Mouse (Mus musculus): Measurements from ENCODE around the gene Slc22a14. TPM values are rescaled to one million over a fixed set of nuclear protein-coding genes. Genes with fewer than 3 reads are reported as not detected.
A peak's percentile ranks its signal among the peaks of the same experiment; 100 is the strongest.
"Not testable (repeated sequence)": the region's sequence is repeated elsewhere in the genome, so short reads cannot be mapped to it uniquely, and the experiment has no call there.

The Slc22a14 gene
- polyA plus RNA-seq, 1 experiment: 0.40 TPM

DNA sequence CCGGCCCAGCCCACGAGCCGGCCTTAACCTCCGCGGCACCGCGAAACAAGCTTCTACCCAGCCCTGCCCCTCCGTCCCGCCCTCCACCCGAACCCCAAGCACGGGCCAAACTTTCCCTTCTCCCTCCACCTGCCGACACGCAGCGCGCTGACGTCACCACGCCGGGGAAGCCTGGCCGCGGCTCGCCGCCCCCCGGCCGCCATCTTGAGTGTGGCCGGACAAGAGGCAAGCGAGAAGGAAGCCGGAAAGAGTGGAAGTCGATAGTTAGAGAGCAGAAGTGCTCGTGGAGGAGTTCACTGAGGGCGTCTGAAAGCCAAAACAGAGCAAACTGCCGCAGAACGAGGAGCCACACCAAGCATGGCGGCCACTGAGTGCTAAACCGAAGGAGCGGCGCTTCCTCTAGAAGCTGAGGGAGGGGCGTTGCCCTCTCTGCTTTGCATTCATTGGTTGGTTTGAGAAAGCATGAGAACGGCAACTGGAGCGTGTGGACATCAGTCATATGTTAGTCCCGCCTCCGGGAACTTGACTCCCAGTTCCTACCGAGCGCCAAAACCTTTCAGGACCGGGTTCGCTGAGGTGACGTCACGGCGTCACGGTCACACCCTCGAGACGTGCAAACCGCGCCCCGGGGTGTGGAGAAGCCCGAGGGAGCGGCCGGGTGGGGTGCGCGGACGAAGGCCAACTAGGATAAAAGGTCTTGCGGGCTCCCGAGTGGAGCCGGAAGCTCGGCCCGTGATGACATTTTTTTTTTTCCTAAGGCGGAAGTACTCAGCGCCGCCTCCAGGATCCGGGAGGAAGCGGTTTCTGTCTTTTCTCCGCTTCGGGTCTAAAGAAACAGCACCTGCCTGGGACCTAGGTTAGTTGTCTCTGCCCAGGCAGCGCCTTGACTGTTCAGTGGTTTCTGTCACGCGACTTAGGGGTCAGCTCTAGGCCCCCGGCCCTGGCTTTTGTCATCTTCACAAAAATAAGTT is 42.8 kb downstream of the Slc22a14 start, which contains the start of gene Oxsr1:
Oxsr1 (minus strand) TSS at position 139 of the 971 bp plus-strand sequence.
- DNase-seq (ENCODE audit: low spot score): peak; percentile 97

DNA sequence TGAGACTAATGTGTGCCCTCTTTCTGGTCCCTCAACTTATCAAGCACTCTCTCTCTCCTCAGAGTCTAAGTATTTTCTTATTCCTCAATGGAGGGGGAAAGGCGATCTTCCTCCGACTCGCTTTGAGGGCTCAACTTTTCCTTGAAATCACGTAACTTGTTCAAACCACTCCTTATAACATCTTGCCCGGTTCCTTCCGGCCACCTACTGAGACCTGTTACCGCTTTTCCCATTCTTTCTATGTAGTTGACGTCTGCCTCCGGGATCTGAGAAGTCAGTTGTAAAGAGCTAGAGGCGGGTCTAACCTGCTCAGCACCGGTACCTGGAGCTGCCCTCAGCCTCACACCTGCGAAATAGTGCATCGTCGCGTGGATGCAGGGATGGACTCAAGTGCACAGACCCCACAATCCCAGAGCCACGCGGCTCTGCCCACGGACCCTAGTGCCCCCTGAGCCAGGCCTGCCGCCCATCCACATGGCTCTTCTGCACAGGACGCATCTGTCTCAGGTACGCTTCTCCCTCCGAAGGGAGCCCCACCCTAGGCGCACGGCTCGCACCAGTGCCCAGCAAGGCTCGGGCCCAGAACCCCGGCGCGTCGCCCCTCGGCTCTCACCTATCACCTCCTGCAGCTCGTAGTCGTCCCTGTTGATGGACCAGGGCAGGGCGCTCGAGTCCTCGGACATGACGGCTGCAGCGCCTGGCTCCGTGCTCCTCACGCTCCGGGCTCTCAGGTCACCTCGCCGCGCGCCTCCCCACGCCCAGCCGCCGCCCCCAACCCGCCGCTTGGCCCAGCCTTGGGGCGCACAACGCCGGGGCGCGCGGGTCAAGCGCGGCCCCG is 43.7 kb downstream of the Slc22a14 start:
- no peak for DNase-seq (ENCODE audit: low spot score)

DNA sequence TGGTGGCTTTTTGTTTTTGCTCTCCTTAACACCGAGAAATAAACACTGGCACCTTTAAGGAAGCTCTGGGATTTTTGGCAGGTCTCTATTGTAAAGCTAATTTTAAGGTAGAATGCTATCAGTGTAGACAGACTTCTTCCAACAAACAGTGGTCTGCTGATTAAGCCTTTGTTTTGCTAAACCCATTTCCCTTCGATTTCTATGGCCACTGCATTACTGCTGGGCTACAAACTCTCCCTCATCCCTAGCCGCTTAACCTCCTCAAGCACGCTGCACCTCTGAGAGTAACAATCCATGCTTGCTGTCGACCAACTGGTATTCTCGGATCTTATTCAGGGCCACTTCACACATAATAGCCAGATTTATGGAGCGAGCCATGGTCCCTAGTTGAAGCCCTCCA is 44.4 kb downstream of the Slc22a14 start:
- no peak for DNase-seq (ENCODE audit: low spot score)

DNA sequence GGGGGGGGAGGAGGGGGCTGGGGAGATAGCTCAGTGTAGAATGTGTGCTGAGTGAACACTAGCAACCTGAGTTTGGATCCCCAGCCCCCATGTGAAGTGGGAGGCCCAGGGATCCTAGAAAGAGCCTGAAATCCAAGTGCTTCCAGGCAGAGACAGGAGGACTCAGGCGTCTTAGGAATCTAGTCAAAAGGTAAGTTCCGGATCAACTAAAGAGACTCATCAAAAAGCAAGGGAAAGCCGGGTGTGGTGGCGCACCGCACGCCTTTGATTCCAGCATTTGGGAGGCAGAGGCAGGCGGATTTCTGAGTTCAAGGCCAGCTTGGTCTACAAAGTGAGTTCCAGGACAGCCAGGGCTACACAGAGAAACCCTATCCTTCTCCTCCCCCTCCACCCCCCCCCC is 44.9 kb downstream of the Slc22a14 start:
- DNase-seq (ENCODE audit: low spot score): no peak

DNA sequence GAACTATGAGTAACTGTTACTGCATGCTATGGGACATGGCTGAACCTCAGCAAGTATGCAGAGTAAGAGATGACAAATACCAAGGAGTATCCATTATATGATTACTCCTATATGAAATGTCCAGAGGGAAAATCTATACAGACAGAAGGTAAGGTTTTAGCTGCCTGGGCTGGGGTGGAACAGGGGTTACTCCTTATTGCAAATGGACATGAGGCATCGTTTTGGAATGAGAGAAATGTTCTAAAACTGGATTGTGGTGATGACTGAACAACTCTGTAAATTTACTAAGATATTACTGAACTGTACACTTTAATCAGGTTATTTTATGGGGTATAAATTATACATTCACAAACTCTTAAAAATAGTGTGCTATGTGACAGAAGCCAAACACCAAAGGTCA is 46.5 kb downstream of the Slc22a14 start:
- DNase-seq (ENCODE audit: low spot score): no peak

DNA sequence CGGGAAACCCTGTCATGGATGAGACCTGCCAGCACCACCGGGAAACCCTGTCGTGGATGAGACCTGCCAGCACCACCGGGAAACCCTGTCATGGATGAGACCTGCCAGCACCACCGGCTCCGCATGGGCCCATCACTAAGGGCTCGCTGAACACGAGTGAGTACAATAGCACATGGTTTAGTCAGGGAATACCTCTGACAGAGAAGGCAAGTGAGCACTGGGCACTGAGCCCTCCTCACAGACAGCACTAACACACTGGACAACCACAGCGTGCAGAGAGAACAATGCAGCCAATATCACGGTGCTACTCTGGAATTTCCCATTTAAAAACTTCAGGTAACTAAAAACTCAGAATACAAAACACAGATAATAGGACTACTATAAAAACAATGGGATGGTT is 52.3 kb downstream of the Slc22a14 start:
- no peak for DNase-seq (ENCODE audit: low spot score)

DNA sequence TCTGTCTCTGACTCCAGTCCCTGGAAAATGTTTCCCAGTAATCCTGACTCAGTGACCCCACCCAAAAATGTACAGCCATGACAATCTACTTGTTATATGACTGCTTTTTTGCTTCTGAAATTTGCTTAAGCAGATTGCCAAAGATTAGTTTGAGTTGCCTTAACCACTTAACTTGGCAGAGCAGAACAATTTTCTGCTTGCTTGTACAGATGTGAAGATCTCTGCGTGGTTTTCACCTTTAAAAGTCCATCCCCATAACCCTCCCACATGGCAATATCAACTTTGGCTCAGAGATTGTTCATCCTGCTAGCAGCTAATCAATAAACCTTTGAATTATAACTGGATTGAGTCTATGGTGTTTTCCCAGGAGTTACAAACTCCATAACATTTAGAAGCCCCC is 56.3 kb downstream of the Slc22a14 start:
- DNase-seq (ENCODE audit: low spot score): no peak

DNA sequence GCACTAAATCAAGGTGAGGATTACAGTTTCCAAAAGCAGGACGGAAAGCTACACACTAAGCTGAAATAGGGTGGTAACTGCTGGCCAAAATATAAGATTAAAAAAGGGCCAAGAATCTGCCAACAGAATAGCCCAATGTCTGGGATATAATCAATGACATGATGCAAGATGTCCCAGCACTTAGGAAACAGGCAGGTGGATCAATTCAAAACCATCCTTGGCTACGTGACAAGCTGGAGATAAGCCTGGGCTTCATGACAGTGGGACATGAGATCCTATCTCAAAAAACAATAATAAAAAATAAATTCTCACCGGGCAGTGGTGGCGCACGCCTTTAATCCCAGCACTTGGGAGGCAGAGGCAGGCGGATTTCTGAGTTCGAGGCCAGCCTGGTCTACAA is 59.5 kb downstream of the Slc22a14 start:
- no peak for DNase-seq (ENCODE audit: low spot score)

DNA sequence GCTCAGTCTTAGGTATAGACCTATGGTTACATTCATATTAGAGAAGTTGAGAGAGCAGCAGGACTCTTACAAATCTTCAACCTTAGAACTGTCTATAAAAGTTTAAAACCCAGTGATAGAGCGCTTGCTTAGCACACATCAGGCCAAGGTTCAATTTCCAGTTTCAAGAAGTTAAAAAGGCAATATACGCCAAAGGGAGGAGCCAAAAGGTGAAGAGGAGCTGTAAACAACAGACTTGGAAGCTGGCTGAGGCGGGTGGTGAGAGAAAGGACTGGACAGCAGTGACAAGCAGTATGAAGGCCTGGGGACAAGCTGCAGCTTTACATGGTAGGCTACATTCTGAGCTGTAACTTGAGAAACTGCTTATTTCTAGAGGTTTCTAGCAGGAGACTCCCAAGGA is 66.8 kb downstream of the Slc22a14 start:
- no peak for DNase-seq (ENCODE audit: low spot score)

DNA sequence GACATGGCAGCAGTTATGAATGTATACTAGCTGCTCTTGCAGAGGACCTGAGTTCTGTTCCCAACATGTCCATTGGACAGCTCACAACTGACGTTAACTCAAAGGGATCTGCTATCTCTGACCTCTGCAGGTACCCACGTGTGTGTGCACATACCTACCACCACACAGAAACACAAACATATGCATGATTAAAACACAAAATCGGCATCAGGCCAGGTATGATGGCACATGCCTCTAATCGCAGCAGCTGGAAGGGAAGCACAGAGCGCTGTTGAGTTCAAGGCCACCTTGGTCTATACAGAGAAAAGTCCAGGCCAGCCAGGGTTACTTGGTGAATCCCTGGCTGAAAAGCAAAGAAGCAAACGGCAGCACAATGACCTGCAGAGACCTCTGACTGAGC is 67.7 kb downstream of the Slc22a14 start:
- DNase-seq (ENCODE audit: low spot score): no peak

DNA sequence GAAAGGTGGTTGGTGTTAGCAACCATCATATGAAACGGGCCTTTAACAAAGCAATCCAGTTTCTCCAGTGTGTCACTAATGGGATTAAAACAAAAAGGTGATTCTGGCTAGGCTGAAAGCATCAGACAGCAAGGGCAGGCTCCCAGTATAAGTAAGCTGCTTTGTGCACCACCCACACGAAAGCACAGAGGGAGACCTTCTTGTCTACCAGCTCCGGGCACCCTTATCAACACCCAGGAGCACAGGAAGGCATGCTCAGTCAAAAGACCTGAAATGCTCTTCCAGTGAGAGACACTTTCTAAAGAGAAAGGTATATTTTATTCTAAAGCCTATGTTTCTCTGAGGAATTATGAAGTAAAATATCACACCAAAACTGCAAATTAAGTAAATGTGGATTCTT is 74.6 kb downstream of the Slc22a14 start:
- DNase-seq (ENCODE audit: low spot score): no peak

DNA sequence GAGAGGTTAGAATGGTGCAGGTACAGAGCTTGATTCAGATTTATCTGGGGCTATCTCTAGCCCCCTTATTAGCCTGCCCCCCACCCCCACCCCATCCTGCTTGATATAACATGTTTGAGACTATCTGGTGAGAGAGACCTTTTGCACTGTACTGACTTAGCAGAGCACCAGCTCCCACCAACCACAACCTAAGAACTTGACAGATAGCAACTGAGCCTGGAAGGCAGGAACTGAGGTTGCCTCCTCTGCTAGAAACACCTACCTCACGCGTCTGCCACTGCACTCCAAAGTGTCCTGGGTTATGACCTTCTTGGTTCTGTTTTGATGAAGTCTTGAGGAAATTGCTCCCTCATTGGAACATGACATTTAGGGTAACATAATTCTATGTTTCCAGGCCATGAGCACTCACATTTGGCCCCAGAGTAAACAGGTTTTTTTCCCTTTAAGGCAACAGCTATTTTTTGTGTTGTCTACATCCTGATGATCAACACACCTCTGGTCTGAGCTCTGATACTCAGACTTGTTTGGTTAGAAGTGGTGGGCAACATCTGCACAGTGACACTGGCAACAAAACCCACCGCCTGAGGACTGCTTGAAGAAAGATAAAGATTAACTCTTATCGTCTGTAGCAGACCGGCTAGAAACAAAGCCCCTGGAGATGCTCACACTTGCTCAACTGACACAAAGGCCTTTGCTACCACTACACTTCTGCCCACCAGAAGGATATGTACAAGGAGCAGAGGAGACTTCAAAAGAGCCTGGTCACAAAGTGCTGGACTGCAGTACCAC is 84.3 kb downstream of the Slc22a14 start:
- no peak for DNase-seq (ENCODE audit: low spot score)

DNA sequence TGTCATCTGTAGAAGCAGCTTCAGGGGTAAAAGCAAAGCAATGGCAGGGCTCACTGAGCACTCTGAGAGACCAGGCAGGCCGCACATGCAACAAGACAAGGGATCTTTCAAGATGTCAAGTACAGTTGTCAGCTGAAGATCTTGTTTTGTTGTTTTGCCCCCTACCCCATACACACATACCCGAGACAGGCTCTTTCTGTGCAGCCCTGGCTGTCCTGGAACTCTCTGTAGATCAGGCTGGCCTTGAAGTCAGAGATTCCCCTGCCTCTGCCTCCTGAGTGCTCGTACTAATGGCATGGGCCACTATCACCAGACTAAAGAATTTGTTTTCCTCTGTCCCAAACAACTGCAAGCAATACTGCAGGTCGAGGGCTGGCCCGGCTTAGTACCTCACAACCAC is 87.3 kb downstream of the Slc22a14 start:
- DNase-seq (ENCODE audit: low spot score): no peak

DNA sequence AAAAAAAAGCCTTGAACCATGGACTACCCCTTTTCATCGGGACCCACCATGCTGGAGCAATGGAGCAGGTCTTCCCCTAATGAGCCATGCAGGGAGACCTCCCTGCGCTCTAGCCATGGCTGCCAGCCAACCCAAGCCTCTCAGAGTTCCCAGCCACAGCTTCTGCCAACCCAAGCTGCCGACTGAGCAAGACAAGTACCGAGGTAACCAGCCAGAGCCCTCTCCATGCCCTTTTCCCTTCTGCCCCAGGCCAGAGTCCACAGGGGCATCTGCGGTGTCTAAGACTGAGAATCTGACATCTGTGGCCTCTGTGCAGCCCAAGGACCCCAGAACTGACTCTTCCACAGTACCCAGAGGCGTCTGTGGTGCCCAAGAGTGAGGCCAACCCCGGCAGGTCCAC is 89.0 kb downstream of the Slc22a14 start:
- DNase-seq (ENCODE audit: low spot score): no peak

DNA sequence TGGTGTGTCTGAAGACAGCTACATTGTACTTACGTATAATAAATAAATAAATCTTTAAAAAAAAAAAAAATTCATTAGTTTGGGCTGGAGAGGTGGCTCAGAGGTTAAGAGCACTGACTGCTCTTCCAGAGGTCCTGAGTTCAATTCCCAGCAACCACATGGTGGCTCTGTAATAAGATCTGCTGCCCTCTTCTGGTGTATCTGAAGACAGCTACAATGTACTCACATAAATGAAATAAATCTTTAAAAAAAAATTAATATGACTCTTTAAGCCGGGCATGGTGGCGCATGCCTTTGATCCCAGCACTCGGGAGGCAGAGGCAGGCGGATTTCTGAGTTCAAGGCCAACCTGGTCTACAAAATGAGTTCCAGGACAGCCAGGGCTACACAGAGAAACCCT is 90.5 kb downstream of the Slc22a14 start:
- not testable (repeated sequence) for DNase-seq (ENCODE audit: low spot score)

DNA sequence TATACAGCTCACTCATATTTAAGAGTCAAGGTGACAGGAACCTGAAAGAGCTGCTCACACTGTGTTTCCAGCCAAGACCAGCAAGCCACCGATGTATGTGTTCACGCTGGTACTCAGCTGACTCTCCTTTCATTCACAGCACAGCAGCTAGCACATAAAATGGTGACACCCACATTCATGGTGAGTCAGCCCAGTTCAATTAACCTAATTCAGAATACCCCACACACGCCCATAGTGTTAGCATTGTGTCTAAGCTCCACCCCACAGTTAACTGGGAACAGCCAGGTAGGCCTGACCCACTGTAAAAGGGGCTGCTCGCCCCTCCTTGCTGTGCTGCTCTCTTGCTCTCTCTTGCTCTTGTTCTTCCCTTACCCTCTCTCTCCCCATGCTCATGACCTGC is 93.9 kb downstream of the Slc22a14 start:
- DNase-seq (ENCODE audit: low spot score): no peak

DNA sequence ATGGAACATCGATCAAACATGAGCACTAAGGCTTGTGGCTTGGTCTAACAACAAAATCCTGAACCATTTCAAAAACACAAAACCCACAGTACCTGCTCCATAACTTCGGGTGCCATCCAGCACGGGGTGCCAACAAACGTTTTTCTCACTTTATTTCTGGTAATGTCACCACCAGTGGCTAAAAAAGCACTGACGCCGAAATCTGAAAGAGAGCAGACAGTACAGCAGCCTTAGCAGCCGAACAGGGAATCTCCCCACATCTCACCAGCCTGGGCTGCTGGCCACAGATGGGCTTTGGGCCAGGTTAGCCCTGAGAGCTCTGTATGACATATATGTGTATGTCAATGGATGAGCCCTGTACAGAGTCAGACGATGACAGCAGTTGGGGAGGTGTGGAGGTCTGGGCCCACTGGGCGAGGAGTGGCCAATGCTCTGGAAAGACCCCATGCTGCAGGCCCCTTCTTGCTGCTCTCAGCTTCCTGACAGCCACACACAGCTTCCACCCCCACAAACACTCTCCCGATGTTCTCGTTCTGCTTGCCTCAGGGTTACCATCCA is 96.7 kb downstream of the Slc22a14 start:
- no peak for DNase-seq (ENCODE audit: low spot score)

DNA sequence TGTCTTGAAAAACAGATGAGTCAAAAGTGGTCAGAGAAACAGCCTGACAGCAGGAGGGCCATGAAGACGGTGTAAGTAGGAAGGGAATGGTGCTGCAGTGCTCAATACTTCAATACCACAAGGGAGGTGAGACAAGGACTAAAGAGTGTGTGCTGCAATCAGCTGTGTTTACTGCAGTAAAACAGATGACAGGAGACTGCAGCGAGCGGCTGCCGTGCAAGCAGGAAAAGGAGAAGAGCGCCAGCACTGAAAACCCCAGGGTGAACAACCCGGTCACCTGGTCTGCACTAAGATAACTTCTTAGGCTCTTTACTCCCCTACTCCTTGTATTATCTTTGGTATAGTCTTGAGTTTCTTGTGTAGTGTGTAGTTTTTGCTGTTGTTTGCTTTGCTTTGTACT is 97.2 kb downstream of the Slc22a14 start:
- no peak for DNase-seq (ENCODE audit: low spot score)

DNA sequence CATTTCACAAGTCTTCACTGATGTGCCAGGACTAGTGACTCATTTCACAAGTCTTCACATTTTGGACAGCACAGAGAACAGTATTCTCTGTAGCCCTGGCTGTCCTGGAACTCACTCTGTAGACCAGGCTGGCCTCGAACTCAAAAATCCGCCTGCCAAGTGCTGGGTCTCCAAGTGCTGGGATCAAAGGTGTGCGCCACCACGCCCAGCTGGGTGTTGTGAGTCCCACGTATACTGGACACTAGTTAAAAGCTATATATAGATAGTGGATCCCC is 99.3 kb downstream of the Slc22a14 start:
- DNase-seq (ENCODE audit: low spot score): not testable (repeated sequence)

DNA sequence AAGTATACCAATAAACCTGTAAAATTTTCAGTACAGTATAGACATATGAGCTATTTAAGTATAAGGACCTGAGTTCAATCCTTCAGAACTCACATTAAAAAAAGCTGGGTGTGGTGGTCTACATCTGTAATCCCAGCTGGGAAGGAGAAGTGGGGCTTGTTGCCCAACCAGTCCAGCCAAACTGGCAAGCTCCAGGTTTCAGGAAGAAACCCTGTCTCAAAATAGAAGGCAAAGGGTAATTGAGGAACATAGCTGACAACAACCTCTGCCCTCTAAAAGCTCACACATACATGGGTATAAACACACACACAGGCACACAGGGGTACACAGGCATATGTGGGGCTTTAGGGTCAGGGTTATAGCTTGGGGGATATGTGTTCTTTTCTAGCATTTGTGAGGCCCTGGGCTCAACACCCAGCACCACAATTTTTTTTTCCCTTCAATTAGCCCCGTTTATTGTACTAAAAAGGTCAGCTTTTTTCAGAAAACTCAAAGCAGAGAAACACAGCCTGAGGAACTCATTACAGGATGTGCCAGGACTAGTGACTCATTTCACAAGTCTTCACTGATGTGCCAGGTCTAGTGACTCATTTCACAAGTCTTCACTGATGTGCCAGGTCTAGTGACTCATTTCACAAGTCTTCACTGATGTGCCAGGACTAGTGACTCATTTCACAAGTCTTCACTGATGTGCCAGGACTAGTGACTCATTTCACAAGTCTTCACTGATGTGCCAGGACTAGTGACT is 99.8 kb downstream of the Slc22a14 start:
- not testable (repeated sequence) for DNase-seq (ENCODE audit: low spot score)

DNA sequence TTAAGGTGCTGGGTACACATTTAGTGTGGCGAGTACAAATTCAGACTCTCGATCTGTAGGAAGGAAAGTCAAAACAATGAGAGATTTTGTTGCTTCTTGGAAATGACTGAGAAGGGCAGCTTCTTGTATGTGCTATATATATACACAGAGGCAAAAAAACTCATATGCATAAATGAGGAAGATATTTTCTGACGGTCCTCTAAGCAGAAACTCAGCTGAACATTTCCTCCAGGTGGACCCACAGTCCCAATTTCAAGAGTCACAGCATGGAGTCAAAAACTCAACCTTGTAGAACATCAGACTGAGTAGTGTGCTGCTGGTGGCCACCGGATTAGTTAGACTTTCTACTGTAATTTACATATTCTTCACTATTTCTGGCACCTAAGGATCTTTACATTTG is 102.3 kb downstream of the Slc22a14 start:
- DNase-seq (ENCODE audit: low spot score): no peak

Measured in urinary bladder, adult 2 months (tissue).